Mouse (Mus musculus) limb, embryonic 11.5 days (tissue): ENCODE data around the gene Cyp2c50. TPM values are rescaled to one million over a fixed set of nuclear protein-coding genes. Genes with fewer than 3 reads are reported as not detected.
"Not testable (repeated sequence)": the region's sequence is repeated elsewhere in the genome, so short reads cannot be mapped to it uniquely, and the experiment has no call there.

Experiments used
- ATAC-seq: fragments of 200-750 bp; cut with Nextera tagmentation; 2 replicates; pipeline ENCODE4 v1.8.0; 2017; ENCODE audit warnings: low read depth; ENCODE audit not compliant: insufficient number of reproducible peaks, low FRiP score, low TSS enrichment
- DNase-seq: peaks from one replicate; pipeline ENCODE4 v3.0.0-alpha.2; 2015; ENCODE audit warnings: low spot score
- H3K27ac ChIP-seq: fragments of 300-500 bp; sonication (generic); replicated peaks from 2 replicates; pipeline ENCODE4 v1.5.1; 2014; ENCODE audit warnings: low read depth, mild to moderate bottlenecking, low read length
- H3K27me3 ChIP-seq: fragments of 300-500 bp; sonication (generic); 2 replicates; pipeline ENCODE4 v1.6.1; 2014; ENCODE audit warnings: mild to moderate bottlenecking, low read length, mixed read lengths; ENCODE audit not compliant: control insufficient read depth, insufficient read depth
- H3K36me3 ChIP-seq: fragments of 300-500 bp; sonication (generic); 2 replicates; pipeline ENCODE4 v1.6.1; 2014; ENCODE audit warnings: mild to moderate bottlenecking, low read length, moderate library complexity, mixed read lengths; ENCODE audit not compliant: control insufficient read depth, insufficient read depth
- H3K4me1 ChIP-seq: fragments of 300-500 bp; sonication (generic); 2 replicates; pipeline ENCODE4 v1.6.1; 2014; ENCODE audit warnings: low read length, mixed read lengths; ENCODE audit not compliant: control insufficient read depth, insufficient read depth
- H3K4me2 ChIP-seq: fragments of 300-500 bp; sonication (generic); 2 replicates; pipeline ENCODE4 v1.6.1; 2014; ENCODE audit warnings: low read depth, mild to moderate bottlenecking, moderate library complexity; ENCODE audit not compliant: severe bottlenecking
- H3K4me3 ChIP-seq: fragments of 300-500 bp; sonication (generic); 2 replicates; pipeline ENCODE4 v1.5.1; 2014; ENCODE audit warnings: low read depth, low read length
- H3K9ac ChIP-seq: fragments of 300-500 bp; sonication (generic); 2 replicates; pipeline ENCODE4 v1.6.1; 2014; ENCODE audit warnings: mild to moderate bottlenecking, low read length
- H3K9me3 ChIP-seq: fragments of 300-500 bp; sonication (generic); 2 replicates; pipeline ENCODE4 v1.6.1; 2016; ENCODE audit warnings: low read length; ENCODE audit not compliant: control insufficient read depth
- WGBS: fragments of 180-500 bp; shearing (Covaris S2); extraction: QIAGEN DNeasy Blood & Tissue Kit; methylation state at CpG from one replicate; pipeline ENCODE4 v1.1.7; 2014; 5-methylcytosine and 5-hydroxymethylcytosine counted together
- polyA plus RNA-seq: library from polyadenylated mRNA; unstranded; fragments of >200 nt; fragmentation: Nextera tagmentation; extraction: Ambion mirVana; gene quantifications from 2 replicates; pipeline ENCODE4 v1.2.1, GENCODE M21; 2014

Cyp2c50 gene
- not detected in 2 replicates for polyA plus RNA-seq

GRCm38 (mm10) chr19:40089421-40089820, at the start of gene Cyp2c50:
Gene Cyp2c50 (plus strand): TSS chr19:40089688.
- not testable (repeated sequence) for H3K27ac ChIP-seq, DNase-seq, ATAC-seq, H3K4me3 ChIP-seq, H3K27me3 ChIP-seq, H3K36me3 ChIP-seq, H3K4me1 ChIP-seq, H3K4me2 ChIP-seq, H3K9me3 ChIP-seq, H3K9ac ChIP-seq
- 98% methylated on average over 1 of the region's 1 CpGs for WGBS

GRCm38 (mm10) chr19:40073701-40074100, 15.8 kb upstream of the Cyp2c50 start, which contains the start of gene Cyp2c54:
Gene Cyp2c54 (minus strand): TSS chr19:40073827.
- no peak for ATAC-seq
- H3K9ac ChIP-seq, result no peak within 1 kb of the TSS
- H3K36me3 ChIP-seq, result no peaks in the 10 kb centered on the region

GRCm38 (mm10) chr19:40088381-40088780, 1.1 kb upstream of the Cyp2c50 start:
- DNase-seq, result no peak
- ATAC-seq, result no peak
- Histone ChIP-seq H3K27ac (no peak overlapping the region), H3K9ac (no peak overlapping the region), H3K4me1 (no peaks in the 10 kb centered on the region), H3K4me3 (no peak overlapping the region), H3K4me2 (no peak overlapping the region), H3K36me3 (no peaks in the 10 kb centered on the region), H3K9me3 (no peaks in the 10 kb centered on the region), H3K27me3 (no peaks in the 10 kb centered on the region)
- 77% methylated on average over 1 of the region's 1 CpGs for WGBS

More at GRCm38 (mm10) chr19:40073701-40074100, 15.8 kb upstream of the Cyp2c50 start, which contains the start of gene Cyp2c54:
- Histone ChIP-seq H3K9me3 (no peaks in the 10 kb centered on the region), H3K27ac (no peak within 1 kb of the TSS), H3K4me1 (no peaks in the 10 kb centered on the region), H3K4me3 (no peak within 1 kb of the TSS), H3K4me2 (no peak within 1 kb of the TSS), H3K27me3 (no peaks in the 10 kb centered on the region)
- DNase-seq, result no peak

GRCm38 (mm10) chr19:40091111-40091510, 1.6 kb downstream of the Cyp2c50 start:
- no peaks in the 10 kb centered on the region for H3K4me1 ChIP-seq

GRCm38 (mm10) chr19:40119624-40120023, 30.1 kb downstream of the Cyp2c50 start:
- WGBS, result 82% methylated on average over 13 of the region's 13 CpGs
- not testable (repeated sequence) for H3K9ac ChIP-seq, H3K4me1 ChIP-seq, H3K27me3 ChIP-seq, H3K9me3 ChIP-seq, DNase-seq, ATAC-seq, H3K4me3 ChIP-seq, H3K36me3 ChIP-seq, H3K4me2 ChIP-seq, H3K27ac ChIP-seq

More at GRCm38 (mm10) chr19:40091111-40091510, 1.6 kb downstream of the Cyp2c50 start:
- Histone ChIP-seq H3K4me2 (no peak overlapping the region), H3K36me3 (no peaks in the 10 kb centered on the region), H3K27ac (no peak overlapping the region), H3K4me3 (no peak overlapping the region), H3K9me3 (no peaks in the 10 kb centered on the region), H3K9ac (no peak overlapping the region), H3K27me3 (no peaks in the 10 kb centered on the region)
- ATAC-seq (no peak), DNase-seq (no peak)
- WGBS, result 85% methylated on average over 3 of the region's 3 CpGs

- not testable (repeated sequence) for ATAC-seq, H3K4me3 ChIP-seq, H3K36me3 ChIP-seq, H3K9ac ChIP-seq, H3K4me1 ChIP-seq, DNase-seq, H3K27ac ChIP-seq, H3K9me3 ChIP-seq, H3K27me3 ChIP-seq, H3K4me2 ChIP-seq
- 87% methylated on average over 3 of the region's 3 CpGs for WGBS
Measured at GRCm38 (mm10) chr19:40125165-40125564, 35.7 kb downstream of the Cyp2c50 start.

- not testable (repeated sequence) for H3K9me3 ChIP-seq, H3K9ac ChIP-seq, ATAC-seq, H3K36me3 ChIP-seq, H3K4me2 ChIP-seq, H3K4me3 ChIP-seq, H3K27me3 ChIP-seq, H3K4me1 ChIP-seq, DNase-seq, H3K27ac ChIP-seq
- 44% methylated on average over 2 of the region's 2 CpGs for WGBS
Measured at GRCm38 (mm10) chr19:40126996-40127395, 37.5 kb downstream of the Cyp2c50 start.

Other genes starting within 250 kb of the Cyp2c50 start
- gene Cyp2c69, start 202.9 kb upstream of the Cyp2c50 start, polyA plus RNA-seq, result not detected in 2 replicates
- not detected in 2 replicates for gene Cyp2c37, start 97.3 kb upstream of the Cyp2c50 start, polyA plus RNA-seq
- gene Cyp2c54, start 15.9 kb upstream of the Cyp2c50 start, polyA plus RNA-seq, result not detected in 2 replicates
- not detected in 2 replicates for gene Cyp2c70, start 97.6 kb downstream of the Cyp2c50 start, polyA plus RNA-seq
- gene Pdlim1, start 182.2 kb downstream of the Cyp2c50 start, polyA plus RNA-seq, result 68.5 and 84.1 TPM in 2 replicates